Mouse (Mus musculus): ENCODE measurements at regions not wholly inside any gene's neighbourhood (a gene's known extent, or its start where the extent isn't known, plus 50 kb on each side); places are given as distances from the start of the nearest gene placed in this dataset.

DNA sequence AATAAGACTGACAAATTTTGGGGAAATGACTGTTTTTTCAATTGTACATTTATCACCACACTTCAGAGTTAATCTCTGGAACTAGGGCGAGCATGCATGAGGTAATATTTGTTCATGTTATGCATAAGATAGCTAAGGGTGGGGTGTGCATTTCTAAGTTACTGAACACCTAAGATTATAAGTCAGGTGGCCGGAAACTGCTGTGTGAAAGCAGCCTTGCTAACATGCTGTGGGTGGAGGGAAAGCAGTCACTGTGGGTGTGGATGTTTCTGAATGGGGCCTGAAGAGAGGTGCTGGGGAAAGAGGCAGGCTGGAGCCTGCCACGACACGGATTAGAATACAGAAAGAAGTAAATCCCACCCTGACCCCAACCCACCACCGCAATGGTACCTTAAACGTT is 54.8 kb upstream of the Cep162 start:
- Histone ChIP-seq H3K4me1 (ENCODE audit: control insufficient read depth, insufficient read depth, low read length) (no peaks in the 10 kb centered on the region), H3K27ac (ENCODE audit: insufficient read depth, low read length) (no peak overlapping the region), H3K4me3 (ENCODE audit: insufficient read depth, low read length) (no peak overlapping the region)
- TF ChIP-seq CTCF (IDR thresholded peaks at IDR 0.05; ENCODE audit: extremely low read depth, insufficient read depth, low read length) (no peak), POLR2A (IDR thresholded peaks at IDR 0.05; ENCODE audit: extremely low read depth, insufficient read depth, low read length) (no peak)

Measured in cortical plate, adult 2 months (tissue).